Mouse (Mus musculus) left cerebral cortex, adult 8-10 months (tissue): ENCODE data around the gene Tsen34. TPM values are rescaled to one million over a fixed set of nuclear protein-coding genes. Genes with fewer than 3 reads are reported as not detected.
"Not testable (repeated sequence)": the region's sequence is repeated elsewhere in the genome, so short reads cannot be mapped to it uniquely, and the experiment has no call there.

Experiments
- DNase-seq, 2 experiments: peaks; one replicate each; pipeline ENCODE4 v3.0.0; 2022; ENCODE audit warnings: low spot score in 2 of 2
- microRNA-seq, 2 experiments: library from miRNA; unstranded; fragments of <30 nt; microRNA quantifications; one replicate each; pipeline ENCODE4 v1.2.0; 2022
- total RNA-seq, 4 experiments: library from RNA; stranded (reverse); gene quantifications; 2 replicates each; pipeline ENCODE4 v1.2.4; 2022

The Tsen34 gene
- total RNA-seq, 4 experiments from 2014 or later = 90.2 to 97.5 (median 95.3) TPM

- DNase-seq = no peak
These were observed 22.6 kb downstream of the Tsen34 start for GRCm38 (mm10) chr7:3715249-3715648.

GRCm38 (mm10) chr7:3720268-3720667 is 27.6 kb downstream of the Tsen34 start, which contains the start of gene Pirb:
Pirb (minus strand) TSS chr7:3720391.
- not testable (repeated sequence) for DNase-seq

GRCm38 (mm10) chr7:3725459-3725858 is 32.8 kb downstream of the Tsen34 start:
- not testable (repeated sequence) for DNase-seq

- DNase-seq = not testable (repeated sequence)
These were observed 40.0 kb downstream of the Tsen34 start for GRCm38 (mm10) chr7:3732675-3733074.

Small RNA genes within 50 kb of the gene (microRNA-seq; reads per million reads assigned to microRNA genes)
- gene Mir3572 = 4.8 to 6.0 reads per million in 2 experiments

Other genes with a start within 250 kb of the Tsen34 start
- not detected for gene Tarm1, start 190.2 kb upstream of the Tsen34 start, total RNA-seq
- gene Oscar, start 76.7 kb upstream of the Tsen34 start, total RNA-seq = 1 to 10 TPM in 1 of 4 experiments, under 1 TPM in 3; 0.46 to 1.1 (median 0.67) TPM
- gene Ndufa3, start 75.5 kb upstream of the Tsen34 start, total RNA-seq = 100 to 1,000 TPM; 580 to 641 (median 617) TPM
- gene Tfpt, start 62.9 kb upstream of the Tsen34 start, total RNA-seq = 10 to 100 TPM; 36.8 to 46.7 (median 42.9) TPM
- gene Prpf31, start 62.9 kb upstream of the Tsen34 start, total RNA-seq = 10 to 100 TPM; 50.4 to 59.8 (median 55.2) TPM
- gene Cnot3, start 47.6 kb upstream of the Tsen34 start, total RNA-seq = 10 to 100 TPM; 44.9 to 57.8 (median 51.0) TPM
- 1 to 10 TPM; 5.7 to 7.6 (median 5.8) TPM for gene Leng1, start 27.0 kb upstream of the Tsen34 start, total RNA-seq
- 1 to 10 TPM; 3.7 to 7.7 (median 7.1) TPM for gene Tmc4, start 15.3 kb upstream of the Tsen34 start, total RNA-seq
- gene Mboat7, start 660 bp downstream of the Tsen34 start, total RNA-seq = 100 to 1,000 TPM; 211 to 222 (median 220) TPM
- gene Rps9, start 11.1 kb downstream of the Tsen34 start, total RNA-seq = 100 to 1,000 TPM; 334 to 440 (median 376) TPM
- gene Pirb, start 27.5 kb downstream of the Tsen34 start, total RNA-seq = under 1 TPM; 0.23 to 0.43 (median 0.31) TPM
- gene Gm15448, start 132.8 kb downstream of the Tsen34 start, total RNA-seq = not detected
- not detected for gene Pira2, start 152.2 kb downstream of the Tsen34 start, total RNA-seq
- gene Gm14548, start 205.3 kb downstream of the Tsen34 start, total RNA-seq = not detected
- under 1 TPM in 1 of 4 experiments, not detected in 3; 0.27 TPM for gene Lilra6, start 222.6 kb downstream of the Tsen34 start, total RNA-seq